Mouse (Mus musculus) G1E (cell line): ENCODE measurements at regions not wholly inside any gene's neighbourhood (a gene's known extent, or its start where the extent isn't known, plus 50 kb on each side); places are given as distances from the start of the nearest gene placed in this dataset.

Experiments
- ATAC-seq: 2 replicates; pipeline ENCODE4 v1.8.0; 2016; ENCODE audit warnings: mild to moderate bottlenecking; ENCODE audit not compliant: insufficient number of reproducible peaks, poor library complexity, low FRiP score, severe bottlenecking; ENCODE audit errors: extremely low read depth
- DNase-seq: peaks from one replicate; pipeline ENCODE4 v3.0.0; 2012; ENCODE audit warnings: low spot score
- H3K27me3 ChIP-seq: 2 replicates; pipeline ENCODE4 v1.6.1; 2012; ENCODE audit warnings: mild to moderate bottlenecking, low read length, inconsistent platforms; ENCODE audit not compliant: insufficient read depth
- H3K36me3 ChIP-seq: replicated peaks from 2 replicates; pipeline ENCODE3; 2012; ENCODE audit warnings: mild to moderate bottlenecking, inconsistent platforms
- H3K4me1 ChIP-seq: 2 replicates; pipeline ENCODE4 v1.6.1; 2012; ENCODE audit warnings: low read depth, low read length, inconsistent platforms, mixed read lengths; ENCODE audit not compliant: insufficient read depth
- H3K4me3 ChIP-seq: 2 replicates; pipeline ENCODE4 v1.5.1; 2012; ENCODE audit warnings: low read depth, mild to moderate bottlenecking, inconsistent platforms, low read length, moderate library complexity, mixed read lengths
- H3K9me3 ChIP-seq: replicated peaks from 2 replicates; pipeline ENCODE4 v1.6.1; 2012; ENCODE audit warnings: inconsistent platforms
- CTCF ChIP-seq: IDR thresholded peaks from 2 replicates; pipeline ENCODE4 v1.5.1; 2012; ENCODE audit warnings: low read depth, low read length, inconsistent platforms, mixed read lengths
- GATA1 ChIP-seq: IDR thresholded peaks from 2 replicates; pipeline ENCODE4 v1.6.1; 2012; ENCODE audit warnings: borderline replicate concordance, low read length, inconsistent platforms, mixed read lengths
- GATA2 ChIP-seq: IDR thresholded peaks from 2 replicates; pipeline ENCODE4 v1.6.1; 2012; ENCODE audit warnings: low read depth, low read length, inconsistent platforms, borderline replicate concordance
- POLR2AphosphoS5 ChIP-seq: IDR thresholded peaks from 2 replicates; pipeline ENCODE4 v1.6.1; 2012; ENCODE audit warnings: low read depth, low read length, inconsistent platforms; ENCODE audit not compliant: insufficient replicate concordance
- TAL1 ChIP-seq: conservative IDR thresholded peaks from 2 replicates; pipeline ENCODE4 v1.6.1; 2012; ENCODE audit warnings: low read depth, low read length, inconsistent platforms, mixed read lengths

DNA sequence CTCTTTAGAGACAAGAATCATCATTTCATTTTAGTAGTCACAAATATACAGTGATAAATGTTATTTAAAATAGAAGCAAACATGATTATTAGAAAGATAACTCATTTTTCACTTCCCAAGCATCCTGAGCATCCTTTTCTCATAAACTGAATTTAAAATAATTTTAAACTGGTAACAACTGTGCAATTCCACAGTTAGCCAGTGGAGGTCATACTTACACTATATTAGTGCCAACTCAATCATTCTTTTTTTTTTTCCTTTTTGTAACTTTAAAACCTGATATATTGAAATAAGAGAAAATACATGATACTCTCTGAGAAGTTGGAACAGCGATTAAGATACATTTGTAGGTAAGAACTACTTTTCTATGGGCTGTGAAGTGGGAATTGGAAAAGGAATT lies 113.2 kb upstream of the Gm17509 start:
- no peak for DNase-seq
- H3K36me3 ChIP-seq = no peaks in the 10 kb centered on the region
- H3K27me3 ChIP-seq = no peaks in the 10 kb centered on the region
- H3K9me3 ChIP-seq = no peaks in the 10 kb centered on the region
- no peak overlapping the region for H3K4me3 ChIP-seq
- H3K4me1 ChIP-seq = no peaks in the 10 kb centered on the region
- TF ChIP-seq GATA2 (no peak), POLR2AphosphoS5 (no peak), GATA1 (no peak), TAL1 (no peak), CTCF (no peak)
- no peak for ATAC-seq

- Histone ChIP-seq H3K36me3 (no peaks in the 10 kb centered on the region), H3K4me1 (no peaks in the 10 kb centered on the region), H3K27me3 (no peaks in the 10 kb centered on the region), H3K9me3 (no peaks in the 10 kb centered on the region), H3K4me3 (no peak overlapping the region)
- DNase-seq (no peak), ATAC-seq (no peak)
- TF ChIP-seq GATA1 (no peak), TAL1 (no peak), POLR2AphosphoS5 (no peak), GATA2 (no peak), CTCF (no peak)
Measured at GRCm38 (mm10) chr13:117334539-117334938, 113.7 kb upstream of the Gm17509 start.

DNA sequence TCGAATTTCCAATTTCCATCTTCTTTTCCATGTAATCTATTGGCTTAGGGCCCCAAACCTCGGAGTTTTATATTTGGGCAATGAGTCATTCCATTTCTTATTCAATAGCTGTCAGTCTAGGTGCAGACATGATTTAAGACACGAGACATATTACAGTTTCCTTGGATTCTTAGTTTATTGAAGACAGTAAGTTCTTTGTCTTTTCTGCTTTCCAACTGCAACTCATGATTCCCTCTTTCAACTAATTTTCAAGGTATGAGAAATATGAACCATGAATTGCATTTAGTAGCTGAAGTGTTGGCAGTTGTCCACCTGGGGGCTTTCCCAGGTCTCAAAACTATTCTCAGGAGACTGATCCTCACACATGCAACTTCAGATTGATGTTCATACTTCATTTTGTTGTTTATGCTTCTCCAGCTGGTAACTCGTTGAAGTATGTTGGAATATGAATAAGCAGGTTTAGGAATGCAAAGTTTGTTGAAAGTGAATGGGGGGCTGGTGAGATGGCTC lies 160.3 kb upstream of the Gm17509 start:
- H3K9me3 ChIP-seq = peaks cover 3% of the 10 kb centered on the region; the same call in 1 of the 2 replicates
- H3K4me1 ChIP-seq = no peaks in the 10 kb centered on the region
- H3K36me3 ChIP-seq = no peaks in the 10 kb centered on the region
- ATAC-seq = no peak
- TF ChIP-seq GATA2 = no peak
- TF ChIP-seq POLR2AphosphoS5 = no peak
- TF ChIP-seq GATA1 = no peak
- no peak for TF ChIP-seq TAL1
- TF ChIP-seq CTCF = no peak
- no peak overlapping the region for H3K4me3 ChIP-seq
- no peaks in the 10 kb centered on the region for H3K27me3 ChIP-seq
- no peak for DNase-seq

DNA sequence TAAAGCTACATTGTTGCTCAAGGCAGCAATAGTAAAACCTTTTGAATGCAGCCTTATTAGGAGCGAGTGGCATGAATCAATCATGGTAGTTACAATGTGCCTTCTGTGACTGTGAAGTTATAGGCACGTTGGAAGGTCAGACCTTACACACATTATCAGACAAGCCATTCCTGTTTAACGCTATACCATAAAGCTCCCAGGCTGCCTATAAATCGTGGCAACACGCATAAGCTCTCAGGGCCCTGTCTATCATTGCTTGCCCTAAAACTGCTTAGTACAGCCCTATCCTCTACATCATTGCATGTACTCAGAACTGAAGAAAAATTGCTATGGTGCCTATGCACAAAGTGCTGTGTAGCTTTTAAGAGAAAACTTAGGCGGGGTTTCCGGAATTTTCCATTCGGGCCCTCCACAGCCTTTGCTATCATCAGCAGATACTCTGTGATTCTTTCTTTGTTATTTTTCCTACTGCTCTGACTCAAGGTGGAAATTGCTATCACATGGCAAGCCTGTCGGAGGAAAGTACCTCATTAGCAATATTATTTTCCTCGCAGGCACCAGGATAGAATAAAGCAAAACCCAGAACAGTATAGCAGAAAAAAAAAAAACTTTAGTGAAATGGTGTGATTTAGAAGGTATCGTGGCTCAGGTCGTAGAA lies 162.7 kb upstream of the Gm17509 start:
- Histone ChIP-seq H3K4me1 (no peaks in the 10 kb centered on the region), H3K27me3 (no peaks in the 10 kb centered on the region), H3K9me3 (peaks cover 6% of the 10 kb centered on the region; the same call in 1 of the 2 replicates), H3K4me3 (no peak overlapping the region), H3K36me3 (no peaks in the 10 kb centered on the region)
- ATAC-seq (no peak), DNase-seq (no peak)
- TF ChIP-seq GATA2 (no peak), CTCF (no peak), GATA1 (no peak), TAL1 (no peak), POLR2AphosphoS5 (no peak)

- Histone ChIP-seq H3K4me3 (no peak overlapping the region), H3K27me3 (no peaks in the 10 kb centered on the region), H3K9me3 (peaks cover 12% of the 10 kb centered on the region), H3K36me3 (no peaks in the 10 kb centered on the region), H3K4me1 (no peaks in the 10 kb centered on the region)
- DNase-seq (no peak), ATAC-seq (no peak)
- TF ChIP-seq GATA1 (no peak), POLR2AphosphoS5 (no peak), GATA2 (no peak), TAL1 (no peak), CTCF (no peak)
Measured at GRCm38 (mm10) chr13:117390287-117390686, 169.4 kb upstream of the Gm17509 start.

DNA sequence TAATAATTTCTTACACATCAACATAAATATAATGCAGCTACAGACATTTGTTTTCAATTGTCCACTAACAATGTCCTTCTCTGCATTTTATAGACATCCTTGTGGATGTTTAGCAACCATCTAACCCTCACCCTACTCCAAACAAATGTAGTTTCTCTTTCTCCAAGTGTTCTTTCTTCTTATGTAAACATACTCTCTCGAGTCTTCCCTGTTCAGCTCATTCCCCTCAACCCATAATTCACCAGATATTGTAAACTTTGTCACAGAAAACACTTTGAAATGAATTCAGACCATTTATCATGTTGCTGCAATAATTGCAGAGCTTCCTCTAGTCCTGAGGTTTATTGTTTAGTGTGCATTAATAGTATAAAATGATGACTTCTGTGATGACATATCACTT lies 172.6 kb upstream of the Gm17509 start:
- Histone ChIP-seq H3K4me3 (no peak overlapping the region), H3K4me1 (no peaks in the 10 kb centered on the region), H3K36me3 (no peaks in the 10 kb centered on the region), H3K9me3 (peaks cover 9% of the 10 kb centered on the region), H3K27me3 (no peaks in the 10 kb centered on the region)
- DNase-seq (no peak), ATAC-seq (no peak; the same call in 1 of the 2 replicates)
- TF ChIP-seq TAL1 (no peak), GATA1 (no peak), CTCF (no peak), GATA2 (no peak), POLR2AphosphoS5 (no peak)
